Mouse (Mus musculus): Measurements from ENCODE around the gene Gm45713. TPM values are rescaled to one million over a fixed set of nuclear protein-coding genes. Genes with fewer than 3 reads are reported as not detected.

Gene Gm45713
- polyA plus RNA-seq, 1 experiment, result 0.06 TPM

- TF ChIP-seq POLR2A (IDR thresholded peaks at IDR 0.05; ENCODE audit: control insufficient read depth, low read depth, low read length) (no peak), CTCF (IDR thresholded peaks at IDR 0.05; ENCODE audit: control insufficient read depth, insufficient read depth, insufficient replicate concordance, low read depth, low read length) (no peak)
- H3K4me1 ChIP-seq (ENCODE audit: control insufficient read depth, insufficient read depth, low read length), result peaks cover 29% of the 10 kb centered on the region
- no peaks in the 10 kb centered on the region for H3K36me3 ChIP-seq (ENCODE audit: control insufficient read depth, insufficient read depth, low read length)
- peak overlapping the region; percentile 30 for H3K4me3 ChIP-seq (ENCODE audit: control insufficient read depth, low read depth, low read length)
- no peaks in the 10 kb centered on the region for H3K27me3 ChIP-seq (ENCODE audit: control insufficient read depth, insufficient read depth, low read length)
- no peak overlapping the region for H3K27ac ChIP-seq (ENCODE audit: control insufficient read depth, insufficient read depth, low read depth, low read length)
Observed at GRCm38 (mm10) chr7:45169495-45169894, 33.5 kb upstream of the Gm45713 start.

GRCm38 (mm10) chr7:45168656-45169055 is 32.6 kb upstream of the Gm45713 start:
- TF ChIP-seq CTCF (IDR thresholded peaks at IDR 0.05; ENCODE audit: control insufficient read depth, insufficient read depth, insufficient replicate concordance, low read depth, low read length), result no peak
- TF ChIP-seq POLR2A (IDR thresholded peaks at IDR 0.05; ENCODE audit: control insufficient read depth, low read depth, low read length), result no peak
- Histone ChIP-seq H3K36me3 (ENCODE audit: control insufficient read depth, insufficient read depth, low read length) (no peaks in the 10 kb centered on the region), H3K27ac (ENCODE audit: control insufficient read depth, insufficient read depth, low read depth, low read length) (no peak overlapping the region), H3K27me3 (ENCODE audit: control insufficient read depth, insufficient read depth, low read length) (no peaks in the 10 kb centered on the region), H3K4me3 (ENCODE audit: control insufficient read depth, low read depth, low read length) (peak overlapping the region; percentile 52), H3K4me1 (ENCODE audit: control insufficient read depth, insufficient read depth, low read length) (peaks cover 30% of the 10 kb centered on the region)

- Histone ChIP-seq H3K4me3 (ENCODE audit: control insufficient read depth, low read depth, low read length) (peak overlapping the region; percentile 52), H3K4me1 (ENCODE audit: control insufficient read depth, insufficient read depth, low read length) (peaks cover 31% of the 10 kb centered on the region), H3K27me3 (ENCODE audit: control insufficient read depth, insufficient read depth, low read length) (no peaks in the 10 kb centered on the region), H3K36me3 (ENCODE audit: control insufficient read depth, insufficient read depth, low read length) (no peaks in the 10 kb centered on the region), H3K27ac (ENCODE audit: control insufficient read depth, insufficient read depth, low read depth, low read length) (no peak overlapping the region)
- no peak for TF ChIP-seq POLR2A (IDR thresholded peaks at IDR 0.05; ENCODE audit: control insufficient read depth, low read depth, low read length)
- no peak for TF ChIP-seq CTCF (IDR thresholded peaks at IDR 0.05; ENCODE audit: control insufficient read depth, insufficient read depth, insufficient replicate concordance, low read depth, low read length)
Observed at GRCm38 (mm10) chr7:45167761-45168445, 31.9 kb upstream of the Gm45713 start.

- TF ChIP-seq POLR2A (IDR thresholded peaks at IDR 0.05; ENCODE audit: control insufficient read depth, low read depth, low read length) (no peak), CTCF (IDR thresholded peaks at IDR 0.05; ENCODE audit: control insufficient read depth, insufficient read depth, insufficient replicate concordance, low read depth, low read length) (no peak)
- Histone ChIP-seq H3K27me3 (ENCODE audit: control insufficient read depth, insufficient read depth, low read length) (no peaks in the 10 kb centered on the region), H3K36me3 (ENCODE audit: control insufficient read depth, insufficient read depth, low read length) (no peaks in the 10 kb centered on the region), H3K27ac (ENCODE audit: control insufficient read depth, insufficient read depth, low read depth, low read length) (no peak overlapping the region), H3K4me3 (ENCODE audit: control insufficient read depth, low read depth, low read length) (no peak overlapping the region), H3K4me1 (ENCODE audit: control insufficient read depth, insufficient read depth, low read length) (peaks cover 27% of the 10 kb centered on the region)
Observed at GRCm38 (mm10) chr7:45166950-45167401, 30.9 kb upstream of the Gm45713 start.

- Histone ChIP-seq H3K36me3 (ENCODE audit: control insufficient read depth, insufficient read depth, low read length) (no peaks in the 10 kb centered on the region), H3K4me3 (ENCODE audit: control insufficient read depth, low read depth, low read length) (no peak overlapping the region), H3K4me1 (ENCODE audit: control insufficient read depth, insufficient read depth, low read length) (peaks cover 27% of the 10 kb centered on the region), H3K27me3 (ENCODE audit: control insufficient read depth, insufficient read depth, low read length) (no peaks in the 10 kb centered on the region), H3K27ac (ENCODE audit: control insufficient read depth, insufficient read depth, low read depth, low read length) (no peak overlapping the region)
- no peak for TF ChIP-seq POLR2A (IDR thresholded peaks at IDR 0.05; ENCODE audit: control insufficient read depth, low read depth, low read length)
- no peak for TF ChIP-seq CTCF (IDR thresholded peaks at IDR 0.05; ENCODE audit: control insufficient read depth, insufficient read depth, insufficient replicate concordance, low read depth, low read length)
Observed at GRCm38 (mm10) chr7:45165701-45166100, 29.7 kb upstream of the Gm45713 start.

- no peaks in the 10 kb centered on the region for H3K27me3 ChIP-seq (ENCODE audit: control insufficient read depth, insufficient read depth, low read length)
- no peak overlapping the region for H3K4me3 ChIP-seq (ENCODE audit: control insufficient read depth, low read depth, low read length)
- no peaks in the 10 kb centered on the region for H3K36me3 ChIP-seq (ENCODE audit: control insufficient read depth, insufficient read depth, low read length)
- peaks cover 27% of the 10 kb centered on the region for H3K4me1 ChIP-seq (ENCODE audit: control insufficient read depth, insufficient read depth, low read length)
- H3K27ac ChIP-seq (ENCODE audit: control insufficient read depth, insufficient read depth, low read depth, low read length), result no peak overlapping the region
- TF ChIP-seq POLR2A (IDR thresholded peaks at IDR 0.05; ENCODE audit: control insufficient read depth, low read depth, low read length) (no peak), CTCF (IDR thresholded peaks at IDR 0.05; ENCODE audit: control insufficient read depth, insufficient read depth, insufficient replicate concordance, low read depth, low read length) (no peak)
Observed at GRCm38 (mm10) chr7:45164833-45165232, 28.8 kb upstream of the Gm45713 start.

GRCm38 (mm10) chr7:45163735-45164490 is 27.9 kb upstream of the Gm45713 start, which contains the start of gene Slc17a7:
Gene Slc17a7 (plus strand): TSS chr7:45163949.
- H3K4me3 ChIP-seq (ENCODE audit: control insufficient read depth, low read depth, low read length), result peak within 1 kb of the TSS; percentile 26
- H3K27ac ChIP-seq (ENCODE audit: control insufficient read depth, insufficient read depth, low read depth, low read length), result no peak within 1 kb of the TSS

More at GRCm38 (mm10) chr7:45163735-45164490, 27.9 kb upstream of the Gm45713 start, which contains the start of gene Slc17a7:
- peaks cover 27% of the 10 kb centered on the region for H3K4me1 ChIP-seq (ENCODE audit: control insufficient read depth, insufficient read depth, low read length)
- TF ChIP-seq CTCF (IDR thresholded peaks at IDR 0.05; ENCODE audit: control insufficient read depth, insufficient read depth, insufficient replicate concordance, low read depth, low read length), result no peak
- no peak for TF ChIP-seq POLR2A (IDR thresholded peaks at IDR 0.05; ENCODE audit: control insufficient read depth, low read depth, low read length)
- H3K36me3 ChIP-seq (ENCODE audit: control insufficient read depth, insufficient read depth, low read length), result peaks cover 2% of the 10 kb centered on the region; the same call in 1 of the 2 replicates
- H3K27me3 ChIP-seq (ENCODE audit: control insufficient read depth, insufficient read depth, low read length), result no peaks in the 10 kb centered on the region

All from testis, adult 2 months (tissue).